Mouse (Mus musculus): ENCODE measurements at regions not wholly inside any gene's neighbourhood (a gene's known extent, or its start where the extent isn't known, plus 50 kb on each side); places are given as distances from the start of the nearest gene placed in this dataset.

DNA sequence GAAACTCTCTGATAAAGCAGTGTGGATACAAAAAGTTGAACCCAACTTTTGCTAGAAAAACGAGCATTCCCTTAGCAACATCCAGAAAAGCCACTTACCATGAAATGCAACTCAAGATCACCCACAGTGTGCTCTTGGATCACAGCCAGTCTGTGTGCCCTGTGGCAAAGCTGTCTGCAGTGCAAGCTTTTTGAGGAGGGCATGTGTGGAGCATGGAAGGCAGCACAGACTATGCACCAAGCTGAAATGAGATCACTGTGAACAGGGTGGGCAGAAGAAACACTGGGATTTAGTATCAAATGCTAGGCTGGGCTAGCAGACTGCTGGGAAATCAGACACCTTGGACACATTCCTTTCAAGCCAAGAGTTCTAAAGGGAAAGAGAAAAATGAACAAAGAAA is 162.4 kb downstream of the Sim1 start:
- no peak overlapping the region for H3K27ac ChIP-seq (ENCODE audit: low read length)
- 24% methylated on average over 1 of the region's 1 CpGs for WGBS
- ATAC-seq, result 0 out of 2 replicates have a peak, but pooled peaks have one; percentile 49
- H3K4me1 ChIP-seq (replicated peaks; ENCODE audit: control insufficient read depth, insufficient read depth, low read length), result peaks cover 3% of the 10 kb centered on the region; the same call in 1 of the 2 replicates
- no peak overlapping the region for H3K9ac ChIP-seq (replicated peaks; ENCODE audit: low read depth, low read length)
- no peaks in the 10 kb centered on the region for H3K36me3 ChIP-seq (ENCODE audit: control insufficient read depth, insufficient read depth)
- H3K4me2 ChIP-seq (ENCODE audit: low read length), result no peak overlapping the region
- H3K4me3 ChIP-seq (replicated peaks; ENCODE audit: low read length), result no peak overlapping the region
- no peaks in the 10 kb centered on the region for H3K27me3 ChIP-seq (replicated peaks; ENCODE audit: control insufficient read depth, insufficient read depth, low read length)
- no peaks in the 10 kb centered on the region for H3K9me3 ChIP-seq (ENCODE audit: control insufficient read depth, low read length)

DNA sequence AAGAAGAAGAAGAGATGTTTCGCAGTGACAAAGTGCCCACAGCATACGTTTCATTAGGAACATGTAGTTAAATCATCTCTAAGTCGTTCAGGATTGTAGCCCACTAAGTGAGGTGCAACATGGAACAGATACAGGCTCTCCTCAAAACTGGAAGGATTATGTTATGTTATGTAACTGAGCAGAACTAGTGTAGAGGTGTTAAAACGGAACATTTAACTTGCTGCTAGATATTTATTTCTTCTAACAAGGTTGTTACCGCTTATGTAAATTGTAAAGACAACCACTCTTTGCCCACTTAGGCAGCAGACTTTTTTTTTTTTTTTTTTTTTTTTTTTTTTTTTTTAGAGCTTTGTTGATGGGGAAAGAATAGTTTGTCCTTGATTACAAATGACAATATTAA is 163.8 kb downstream of the Sim1 start:
- 92% methylated on average over 5 of the region's 5 CpGs for WGBS
- no peak for ATAC-seq
- no peaks in the 10 kb centered on the region for H3K27me3 ChIP-seq (replicated peaks; ENCODE audit: control insufficient read depth, insufficient read depth, low read length)
- H3K4me3 ChIP-seq (replicated peaks; ENCODE audit: low read length), result no peak overlapping the region
- no peak overlapping the region for H3K9ac ChIP-seq (replicated peaks; ENCODE audit: low read depth, low read length)
- peaks cover 3% of the 10 kb centered on the region; the same call in 1 of the 2 replicates for H3K4me1 ChIP-seq (replicated peaks; ENCODE audit: control insufficient read depth, insufficient read depth, low read length)
- no peak overlapping the region for H3K27ac ChIP-seq (ENCODE audit: low read length)
- H3K9me3 ChIP-seq (ENCODE audit: control insufficient read depth, low read length), result no peaks in the 10 kb centered on the region
- no peaks in the 10 kb centered on the region for H3K36me3 ChIP-seq (ENCODE audit: control insufficient read depth, insufficient read depth)
- H3K4me2 ChIP-seq (ENCODE audit: low read length), result no peak overlapping the region

DNA sequence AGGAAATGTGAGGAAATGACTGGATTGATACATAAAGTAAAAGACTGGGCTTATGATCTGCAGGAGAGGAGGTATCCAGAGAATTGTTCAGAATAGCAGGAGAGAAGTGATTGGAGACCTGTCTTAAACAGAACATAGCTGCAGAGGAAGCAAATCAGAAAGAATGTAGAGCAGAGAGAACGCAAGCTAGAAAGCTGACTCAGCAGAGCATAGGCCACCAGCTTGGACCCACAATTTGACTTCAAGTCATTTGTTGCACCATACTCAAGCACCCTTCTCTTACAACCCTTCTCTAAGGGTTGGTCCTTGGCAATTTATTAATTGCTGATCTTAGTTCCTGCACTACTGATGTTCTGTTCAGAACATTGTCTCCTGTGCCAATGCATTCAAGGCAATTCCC is 207.0 kb downstream of the Sim1 start:
- Histone ChIP-seq H3K4me3 (replicated peaks; ENCODE audit: low read length) (no peak overlapping the region), H3K9ac (replicated peaks; ENCODE audit: low read depth, low read length) (no peak overlapping the region), H3K27me3 (replicated peaks; ENCODE audit: control insufficient read depth, insufficient read depth, low read length) (no peaks in the 10 kb centered on the region), H3K4me2 (ENCODE audit: low read length) (no peak overlapping the region), H3K27ac (ENCODE audit: low read length) (no peak overlapping the region), H3K4me1 (replicated peaks; ENCODE audit: control insufficient read depth, insufficient read depth, low read length) (no peaks in the 10 kb centered on the region), H3K9me3 (ENCODE audit: control insufficient read depth, low read length) (no peaks in the 10 kb centered on the region), H3K36me3 (ENCODE audit: control insufficient read depth, insufficient read depth) (no peaks in the 10 kb centered on the region)
- ATAC-seq, result no peak
- 96% methylated on average over 1 of the region's 1 CpGs for WGBS

GRCm38 (mm10) chr10:51151833-51152232 is 257.3 kb downstream of the Sim1 start:
- Histone ChIP-seq H3K27ac (ENCODE audit: low read length) (no peak overlapping the region), H3K36me3 (ENCODE audit: control insufficient read depth, insufficient read depth) (no peaks in the 10 kb centered on the region), H3K4me1 (replicated peaks; ENCODE audit: control insufficient read depth, insufficient read depth, low read length) (peaks cover 10% of the 10 kb centered on the region), H3K4me2 (ENCODE audit: low read length) (no peak overlapping the region), H3K27me3 (replicated peaks; ENCODE audit: control insufficient read depth, insufficient read depth, low read length) (no peaks in the 10 kb centered on the region), H3K9ac (replicated peaks; ENCODE audit: low read depth, low read length) (no peak overlapping the region), H3K4me3 (replicated peaks; ENCODE audit: low read length) (no peak overlapping the region), H3K9me3 (ENCODE audit: control insufficient read depth, low read length) (no peaks in the 10 kb centered on the region)
- ATAC-seq, result no peak

- WGBS, result 4% methylated on average over 13 of the region's 13 CpGs
- Histone ChIP-seq H3K4me3 (replicated peaks; ENCODE audit: low read length) (peak overlapping the region; percentile 33), H3K9me3 (ENCODE audit: control insufficient read depth, low read length) (no peaks in the 10 kb centered on the region), H3K4me1 (replicated peaks; ENCODE audit: control insufficient read depth, insufficient read depth, low read length) (peaks cover 10% of the 10 kb centered on the region), H3K27ac (ENCODE audit: low read length) (peak overlapping the region; percentile 50), H3K27me3 (replicated peaks; ENCODE audit: control insufficient read depth, insufficient read depth, low read length) (no peaks in the 10 kb centered on the region), H3K4me2 (ENCODE audit: low read length) (peak overlapping the region; percentile 57), H3K36me3 (ENCODE audit: control insufficient read depth, insufficient read depth) (no peaks in the 10 kb centered on the region), H3K9ac (replicated peaks; ENCODE audit: low read depth, low read length) (no peak overlapping the region; the same call in 1 of the 2 replicates)
- ATAC-seq, result peak; percentile 97
Measured at GRCm38 (mm10) chr10:51153484-51153985, 259.0 kb downstream of the Sim1 start.

GRCm38 (mm10) chr10:51154016-51154415 is 259.5 kb downstream of the Sim1 start:
- Histone ChIP-seq H3K9ac (replicated peaks; ENCODE audit: low read depth, low read length) (no peak overlapping the region), H3K4me1 (replicated peaks; ENCODE audit: control insufficient read depth, insufficient read depth, low read length) (peaks cover 10% of the 10 kb centered on the region), H3K27ac (ENCODE audit: low read length) (peak overlapping the region; percentile 50), H3K4me3 (replicated peaks; ENCODE audit: low read length) (no peak overlapping the region), H3K4me2 (ENCODE audit: low read length) (peak overlapping the region; percentile 57), H3K27me3 (replicated peaks; ENCODE audit: control insufficient read depth, insufficient read depth, low read length) (no peaks in the 10 kb centered on the region), H3K9me3 (ENCODE audit: control insufficient read depth, low read length) (no peaks in the 10 kb centered on the region), H3K36me3 (ENCODE audit: control insufficient read depth, insufficient read depth) (no peaks in the 10 kb centered on the region)
- peak; percentile 23 for ATAC-seq
- WGBS, result 9% methylated on average over 2 of the region's 2 CpGs

GRCm38 (mm10) chr10:51154743-51155142 is 260.2 kb downstream of the Sim1 start:
- peaks cover 10% of the 10 kb centered on the region for H3K4me1 ChIP-seq (replicated peaks; ENCODE audit: control insufficient read depth, insufficient read depth, low read length)
- H3K4me2 ChIP-seq (ENCODE audit: low read length), result no peak overlapping the region
- H3K9ac ChIP-seq (replicated peaks; ENCODE audit: low read depth, low read length), result no peak overlapping the region
- 61% methylated on average over 2 of the region's 2 CpGs for WGBS
- H3K27me3 ChIP-seq (replicated peaks; ENCODE audit: control insufficient read depth, insufficient read depth, low read length), result no peaks in the 10 kb centered on the region
- H3K9me3 ChIP-seq (ENCODE audit: control insufficient read depth, low read length), result no peaks in the 10 kb centered on the region
- ATAC-seq, result no peak
- no peak overlapping the region for H3K27ac ChIP-seq (ENCODE audit: low read length)
- H3K36me3 ChIP-seq (ENCODE audit: control insufficient read depth, insufficient read depth), result no peaks in the 10 kb centered on the region
- H3K4me3 ChIP-seq (replicated peaks; ENCODE audit: low read length), result no peak overlapping the region

- Histone ChIP-seq H3K4me1 (replicated peaks; ENCODE audit: control insufficient read depth, insufficient read depth, low read length) (no peaks in the 10 kb centered on the region), H3K36me3 (ENCODE audit: control insufficient read depth, insufficient read depth) (no peaks in the 10 kb centered on the region), H3K4me2 (ENCODE audit: low read length) (no peak overlapping the region), H3K9ac (replicated peaks; ENCODE audit: low read depth, low read length) (no peak overlapping the region), H3K27ac (ENCODE audit: low read length) (no peak overlapping the region), H3K9me3 (ENCODE audit: control insufficient read depth, low read length) (no peaks in the 10 kb centered on the region), H3K27me3 (replicated peaks; ENCODE audit: control insufficient read depth, insufficient read depth, low read length) (no peaks in the 10 kb centered on the region), H3K4me3 (replicated peaks; ENCODE audit: low read length) (no peak overlapping the region)
- WGBS, result 83% methylated on average over 3 of the region's 3 CpGs
- ATAC-seq, result no peak
Measured at GRCm38 (mm10) chr10:51173619-51174018, 279.1 kb downstream of the Sim1 start.

GRCm38 (mm10) chr10:51175993-51176577 is 281.5 kb downstream of the Sim1 start:
- Histone ChIP-seq H3K9me3 (ENCODE audit: control insufficient read depth, low read length) (no peaks in the 10 kb centered on the region), H3K9ac (replicated peaks; ENCODE audit: low read depth, low read length) (no peak overlapping the region), H3K36me3 (ENCODE audit: control insufficient read depth, insufficient read depth) (no peaks in the 10 kb centered on the region), H3K4me1 (replicated peaks; ENCODE audit: control insufficient read depth, insufficient read depth, low read length) (no peaks in the 10 kb centered on the region), H3K4me2 (ENCODE audit: low read length) (no peak overlapping the region), H3K4me3 (replicated peaks; ENCODE audit: low read length) (no peak overlapping the region), H3K27me3 (replicated peaks; ENCODE audit: control insufficient read depth, insufficient read depth, low read length) (no peaks in the 10 kb centered on the region), H3K27ac (ENCODE audit: low read length) (no peak overlapping the region)
- WGBS, result 86% methylated on average over 3 of the region's 3 CpGs
- no peak for ATAC-seq

DNA sequence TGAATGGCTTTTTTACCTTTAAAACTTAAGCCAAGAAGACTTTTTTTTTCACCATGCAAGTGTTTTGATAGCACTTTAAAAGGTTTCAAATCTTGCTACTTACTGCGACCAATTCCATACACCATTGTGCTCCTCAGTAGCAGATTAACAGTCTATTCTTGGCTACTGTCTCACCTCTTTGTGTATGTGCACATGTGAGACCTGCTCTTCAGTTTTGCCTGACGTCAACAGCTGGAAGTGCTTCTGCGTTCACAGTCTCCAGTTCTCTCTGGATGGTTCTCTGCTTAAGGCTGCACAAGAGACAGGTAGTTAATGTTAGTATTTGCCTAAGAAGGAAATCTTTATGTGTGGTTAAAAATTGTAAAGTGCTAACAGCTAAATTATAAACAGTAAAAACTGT is 282.1 kb downstream of the Sim1 start:
- Histone ChIP-seq H3K36me3 (ENCODE audit: control insufficient read depth, insufficient read depth) (no peaks in the 10 kb centered on the region), H3K9me3 (ENCODE audit: control insufficient read depth, low read length) (no peaks in the 10 kb centered on the region), H3K4me2 (ENCODE audit: low read length) (no peak overlapping the region), H3K9ac (replicated peaks; ENCODE audit: low read depth, low read length) (no peak overlapping the region), H3K4me1 (replicated peaks; ENCODE audit: control insufficient read depth, insufficient read depth, low read length) (no peaks in the 10 kb centered on the region), H3K27me3 (replicated peaks; ENCODE audit: control insufficient read depth, insufficient read depth, low read length) (no peaks in the 10 kb centered on the region), H3K4me3 (replicated peaks; ENCODE audit: low read length) (no peak overlapping the region), H3K27ac (ENCODE audit: low read length) (no peak overlapping the region)
- 23% methylated on average over 3 of the region's 3 CpGs for WGBS
- no peak for ATAC-seq

Measured in forebrain, embryonic 16.5 days (tissue).